In the genomic region with DNA sequence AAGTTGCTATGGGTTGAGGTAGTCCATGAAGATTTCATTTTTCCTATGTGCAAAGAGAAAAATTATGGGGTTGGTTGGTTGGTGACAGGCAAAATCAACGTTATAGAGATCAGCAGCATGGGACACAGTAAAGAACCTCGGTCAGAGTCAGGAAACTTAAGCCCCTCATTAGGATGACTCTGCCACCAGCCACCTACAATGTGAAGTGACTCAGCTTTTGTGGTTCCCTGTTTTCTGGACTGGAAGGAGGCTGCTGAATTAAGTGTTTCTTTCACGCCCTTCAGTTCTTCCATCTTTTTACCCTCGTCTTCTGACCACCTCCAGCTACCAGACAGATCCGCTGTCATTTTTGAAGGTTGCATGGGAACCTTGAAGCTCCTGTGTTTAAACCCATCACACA, we compare ENCODE assay signal across 25 mouse cellular contexts.
"Had no signal": no experiment of that assay in that cellular context is flagged by ENCODE, and none has a peak within 500 bp of the region (broad histone marks: within the 10 kb centered on the region; RNA-seq: fewer than 3 reads in every experiment).

No protein-coding gene starts in this region.

- H3K27ac ChIP-seq: gastrocnemius, adult 2 months; heart, adult 2 months; heart, embryonic 13.5 days; heart, embryonic 15.5 days; hindbrain, embryonic 13.5 days; hindbrain, embryonic 15.5 days; hindbrain, postnatal 0 days; layer of hippocampus, adult 2 months; left cerebral cortex, adult 2 months; limb, embryonic 13.5 days; limb, embryonic 15.5 days; liver, embryonic 13.5 days; liver, embryonic 15.5 days had no signal

- H3K4me1 ChIP-seq: limb, embryonic 13.5 days; liver, embryonic 13.5 days; liver, embryonic 15.5 days had no signal

- H3K36me3 ChIP-seq: heart, embryonic 13.5 days; heart, embryonic 15.5 days; hindbrain, embryonic 13.5 days; hindbrain, embryonic 15.5 days; limb, embryonic 13.5 days; limb, embryonic 15.5 days; liver, embryonic 13.5 days; liver, embryonic 15.5 days had no signal

- H3K9ac ChIP-seq: heart, embryonic 13.5 days; heart, embryonic 15.5 days; hindbrain, embryonic 13.5 days; hindbrain, embryonic 15.5 days; limb, embryonic 13.5 days; limb, embryonic 15.5 days; liver, embryonic 13.5 days; liver, embryonic 15.5 days had no signal

- H3K4me3 ChIP-seq: gastrocnemius, adult 2 months; heart, adult 2 months; layer of hippocampus, adult 2 months; left cerebral cortex, adult 2 months; liver, embryonic 13.5 days; liver, embryonic 15.5 days had no signal

- H3K27me3 ChIP-seq: heart, embryonic 15.5 days; limb, embryonic 15.5 days had no signal

- DNase-seq: gastrocnemius, adult 2 months; gastrocnemius, postnatal 10 days; gastrocnemius, postnatal 25 days; heart, adult 11 months; heart, adult 2 months; heart, postnatal 14 days; heart, postnatal 36 days; kidney, adult 11 months; kidney, adult 2 months; kidney, adult 9 months; kidney, postnatal 10 days; kidney, postnatal 25 days; kidney, postnatal 4 days; left cerebral cortex, postnatal 4 days; liver, embryonic 13.5 days had no signal

- H3K4me2 ChIP-seq: liver, embryonic 13.5 days; liver, embryonic 15.5 days had no signal

- ATAC-seq: hindbrain, postnatal 0 days had no signal

- H3K9me3 ChIP-seq: heart, embryonic 13.5 days; heart, embryonic 15.5 days; hindbrain, embryonic 13.5 days; hindbrain, embryonic 15.5 days; limb, embryonic 13.5 days; limb, embryonic 15.5 days; liver, embryonic 13.5 days; liver, embryonic 15.5 days had no signal
